Mouse (Mus musculus): ENCODE measurements around the gene Dsn1.

GRCm38 (mm10) chr2:157040649-157041046 lies 33.7 kb upstream of the Dsn1 start:
- no peak for TF ChIP-seq GATA1 (IDR thresholded peaks at IDR 0.05; ENCODE audit: borderline replicate concordance, low read length)
- no peak for TF ChIP-seq CTCF (IDR thresholded peaks at IDR 0.05; ENCODE audit: low read depth, low read length)
- TF ChIP-seq POLR2AphosphoS5 (IDR thresholded peaks at IDR 0.05; ENCODE audit: insufficient replicate concordance, low read depth, low read length): no peak
- no peak for TF ChIP-seq TAL1 (conservative IDR thresholded peaks at IDR 0.05; ENCODE audit: low read depth, low read length)
- TF ChIP-seq GATA2 (IDR thresholded peaks at IDR 0.05; ENCODE audit: borderline replicate concordance, low read depth, low read length): no peak

Measured in G1E (cell line).